Mouse (Mus musculus) C2C12 (cell line): ENCODE results near the gene Fkbp15.

Source experiments
- CTCF ChIP-seq: IDR thresholded peaks from one replicate; pipeline ENCODE4 v1.5.1; 2011; ENCODE audit not compliant: control insufficient read depth, insufficient read depth, insufficient read length
- FOSL1 ChIP-seq: IDR thresholded peaks from one replicate; pipeline ENCODE4 v1.8.0; 2011; ENCODE audit warnings: mild to moderate bottlenecking, low read length; ENCODE audit not compliant: poor library complexity, insufficient read depth, severe bottlenecking
- MAX ChIP-seq: IDR thresholded peaks from one replicate; pipeline ENCODE4 v1.6.1; 2011; ENCODE audit warnings: mild to moderate bottlenecking, control low read depth
- MYOG ChIP-seq: IDR thresholded peaks from one replicate; pipeline ENCODE4 v1.6.1; 2011; ENCODE audit not compliant: control insufficient read depth, insufficient read length; ENCODE audit errors: extremely low read depth
- USF1 ChIP-seq: IDR thresholded peaks from one replicate; pipeline ENCODE4 v1.6.1; 2011; ENCODE audit warnings: low read depth, mild to moderate bottlenecking, control low read depth, moderate library complexity

GRCm38 (mm10) chr4:62345827-62346226 lies 14.5 kb downstream of the Fkbp15 start:
- no peak for TF ChIP-seq CTCF
- TF ChIP-seq FOSL1 = no peak
- no peak for TF ChIP-seq MAX
- TF ChIP-seq USF1 = no peak
- TF ChIP-seq MYOG = no peak
